Mouse (Mus musculus): Measurements from ENCODE around the gene 4930539E08Rik.

The 4930539E08Rik gene

GRCm38 (mm10) chr17:28896095-28896780, 18.9 kb downstream of the 4930539E08Rik start:
- in situ Hi-C loops (cut with MboI) = no loop called here

DNA sequence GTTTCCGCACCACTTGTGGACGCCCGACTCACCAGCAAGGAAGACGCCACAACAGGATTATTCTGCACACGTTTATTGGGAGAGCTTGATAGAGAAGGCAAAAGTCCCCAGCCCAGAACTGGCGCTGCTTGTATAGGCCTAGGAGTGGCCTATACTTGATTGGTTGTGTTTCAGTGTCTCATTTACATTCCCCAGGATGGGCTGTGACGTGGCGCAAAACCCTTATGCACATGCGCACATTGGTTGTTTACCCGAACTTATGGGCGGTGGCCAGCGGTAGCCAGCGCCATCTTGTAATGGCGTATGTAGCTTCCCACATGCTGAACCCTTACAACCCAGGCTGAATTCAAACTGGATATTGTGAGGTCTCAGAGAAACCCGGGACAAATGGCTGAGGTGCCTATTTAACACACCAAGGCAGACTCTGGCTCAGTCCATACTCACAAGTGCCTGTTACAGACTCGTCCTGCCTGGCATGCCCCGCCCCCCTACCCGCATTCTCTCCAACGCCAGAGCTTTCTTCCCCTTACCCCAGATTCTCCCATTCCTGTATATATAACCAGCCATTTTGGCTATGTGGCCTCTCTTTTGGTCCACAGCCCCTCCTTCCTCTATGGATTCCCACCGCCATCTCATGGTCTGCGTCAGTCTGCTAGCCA, 19.8 kb downstream of the 4930539E08Rik start:
- in situ Hi-C loops (cut with MboI) = no loop called here

DNA sequence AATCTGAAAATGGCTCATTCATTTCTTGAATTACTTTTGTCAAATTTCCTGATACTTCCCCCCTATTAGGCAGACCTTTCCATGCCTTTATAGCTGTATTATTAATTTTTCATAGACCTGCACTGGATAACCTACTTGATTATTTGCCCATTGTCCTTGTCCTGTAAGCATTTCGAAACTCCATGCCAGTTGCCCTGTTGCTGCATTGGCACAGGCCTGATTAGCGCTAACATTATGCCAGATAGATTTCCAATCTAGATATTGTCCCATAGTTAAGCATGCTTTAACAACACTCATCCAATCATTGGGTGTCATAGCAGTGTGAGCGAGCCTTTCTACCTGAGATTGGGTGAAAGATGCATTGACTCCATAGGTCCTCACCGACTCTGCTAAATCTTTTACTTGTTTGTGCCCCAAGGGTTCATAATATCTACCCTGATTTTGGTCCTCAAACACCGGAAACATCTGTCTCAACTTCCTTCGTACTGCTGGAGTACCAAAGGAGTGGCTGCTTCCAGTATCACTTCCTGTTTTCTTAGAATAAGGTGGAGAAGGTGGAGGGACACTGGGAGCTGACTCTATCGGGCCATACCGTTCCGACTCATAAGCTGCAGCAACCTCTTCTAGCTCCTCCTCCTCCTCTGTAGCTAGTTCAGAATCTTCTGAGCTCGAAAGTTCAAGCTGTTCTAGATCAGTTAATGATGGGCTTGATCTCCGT, 20.9 kb downstream of the 4930539E08Rik start:
- in situ Hi-C loops (cut with MboI) = no loop called here

- in situ Hi-C loops (cut with MboI) = no loop called here
Measured at GRCm38 (mm10) chr17:28886266-28886665, 28.9 kb downstream of the 4930539E08Rik start.

GRCm38 (mm10) chr17:28885231-28885630, 29.9 kb downstream of the 4930539E08Rik start:
- in situ Hi-C loops (cut with MboI) = no loop called here

DNA sequence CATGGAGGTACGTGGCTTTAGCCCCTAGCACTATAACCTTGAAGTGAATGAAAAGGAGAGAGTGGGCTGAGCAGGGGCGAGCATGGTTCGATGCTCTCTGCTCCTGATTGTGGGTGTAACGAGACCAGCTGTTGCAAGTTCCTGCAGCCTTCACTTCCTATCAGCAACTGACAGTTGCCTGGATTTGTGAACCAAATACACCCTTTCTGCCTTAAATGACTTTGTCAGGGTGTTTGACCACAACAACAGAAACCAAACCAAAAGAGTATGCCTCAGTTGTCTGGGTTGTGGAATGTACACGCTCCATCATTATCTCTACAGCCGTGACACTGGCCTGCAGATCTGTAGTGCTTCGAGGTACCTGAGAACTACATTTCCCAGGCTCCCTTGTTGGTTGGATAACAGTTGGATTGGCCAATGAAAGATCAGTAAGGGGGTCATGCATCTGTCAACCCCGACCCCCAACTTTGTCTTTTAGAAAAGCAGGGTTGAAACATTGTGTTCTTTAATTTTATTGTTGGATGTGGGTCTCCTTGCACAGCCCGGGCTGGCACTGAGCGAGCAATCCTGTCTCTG, 31.1 kb downstream of the 4930539E08Rik start:
- in situ Hi-C loops (cut with MboI) = no loop called here

GRCm38 (mm10) chr17:28882810-28883209, 32.3 kb downstream of the 4930539E08Rik start:
- in situ Hi-C loops (cut with MboI) = no loop called here

DNA sequence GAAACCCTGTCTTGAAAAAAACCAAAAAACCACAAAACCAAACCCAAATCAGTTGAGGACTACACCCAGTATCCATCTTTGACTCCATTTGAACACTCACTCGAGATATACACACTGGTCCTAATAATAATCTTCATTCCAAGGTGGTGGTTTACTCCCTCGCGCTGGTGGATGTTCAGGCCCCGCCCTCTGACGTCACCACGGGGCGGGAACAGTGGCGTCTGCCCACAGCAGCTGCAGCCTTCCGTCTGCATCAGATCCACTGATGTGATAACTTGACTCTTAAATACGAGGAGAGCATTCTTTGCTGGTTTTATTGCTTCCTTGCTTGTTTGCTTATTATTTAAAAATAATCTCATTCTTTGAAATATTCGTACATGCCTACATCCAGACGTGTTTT, 32.8 kb downstream of the 4930539E08Rik start:
- in situ Hi-C loops (cut with MboI) = no loop called here

DNA sequence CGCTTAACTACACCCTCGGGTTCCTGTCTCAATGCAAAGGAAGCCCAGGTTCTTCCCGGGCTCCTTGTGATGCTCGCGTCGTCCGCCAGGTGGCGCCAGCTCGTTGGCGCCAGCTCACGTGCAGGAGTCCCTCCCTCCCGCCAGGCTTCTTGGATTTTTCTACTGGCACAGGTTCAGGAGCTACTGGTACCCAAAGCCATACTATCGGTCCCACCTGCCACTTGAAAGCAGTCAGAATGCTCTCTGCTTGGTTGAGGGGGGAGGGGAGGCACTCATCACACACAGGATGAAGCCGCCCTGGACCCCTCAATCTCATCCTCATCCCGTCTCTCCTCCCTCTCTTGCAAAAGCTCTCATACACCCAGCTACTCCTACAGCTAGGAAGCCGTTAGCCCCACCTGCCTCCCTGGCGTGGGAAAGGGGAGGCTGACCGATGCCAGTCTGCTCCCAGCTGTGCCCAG, 35.2 kb downstream of the 4930539E08Rik start:
- in situ Hi-C loops (cut with MboI) = no loop called here

GRCm38 (mm10) chr17:28876821-28877220, 38.3 kb downstream of the 4930539E08Rik start:
- in situ Hi-C loops (cut with MboI) = no loop called here

DNA sequence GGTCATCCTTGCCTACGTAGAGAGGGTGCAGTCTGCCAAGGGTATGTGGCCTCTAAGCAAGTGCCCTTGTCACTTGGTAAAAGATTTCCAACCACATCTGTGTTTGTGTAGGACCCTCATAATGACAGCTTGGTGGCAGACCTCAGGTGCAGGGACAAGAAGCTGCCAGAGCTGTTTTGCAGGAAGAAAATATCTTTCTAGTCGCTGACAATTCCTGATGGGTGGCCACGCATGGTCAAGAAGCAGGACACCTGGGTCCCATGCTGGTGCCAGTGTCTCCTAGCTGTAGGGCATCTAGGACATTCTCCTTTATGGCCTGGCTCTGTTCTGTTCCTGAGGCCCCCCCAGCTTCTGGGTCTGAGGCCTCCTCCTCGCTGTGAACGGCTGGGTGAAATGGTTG, 38.8 kb downstream of the 4930539E08Rik start:
- in situ Hi-C loops (cut with MboI) = no loop called here

- in situ Hi-C loops (cut with MboI) = no loop called here
Measured at GRCm38 (mm10) chr17:28875316-28875715, 39.8 kb downstream of the 4930539E08Rik start.

DNA sequence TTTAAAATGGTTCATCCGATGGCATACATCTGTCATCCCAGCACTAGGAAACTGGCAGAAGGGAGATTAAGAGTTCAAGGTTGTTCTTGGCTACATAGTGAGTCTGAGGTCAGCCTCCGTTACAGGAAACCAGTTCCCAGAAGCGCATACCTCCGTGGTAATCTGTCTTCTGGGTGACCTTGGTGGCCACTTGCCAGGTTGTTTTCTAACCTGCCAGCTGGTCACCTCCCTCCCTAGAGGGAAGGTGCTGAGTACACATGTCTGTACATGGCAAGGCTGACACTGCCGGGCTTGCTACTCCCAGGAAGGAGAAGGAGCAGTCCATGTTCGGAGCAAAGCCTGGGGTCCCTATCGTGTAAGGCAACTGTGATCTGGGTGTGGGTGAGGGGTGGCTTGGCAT, 40.3 kb downstream of the 4930539E08Rik start:
- in situ Hi-C loops (cut with MboI) = no loop called here

- in situ Hi-C loops (cut with MboI) = no loop called here
Measured at GRCm38 (mm10) chr17:28874216-28874615, 40.9 kb downstream of the 4930539E08Rik start.

DNA sequence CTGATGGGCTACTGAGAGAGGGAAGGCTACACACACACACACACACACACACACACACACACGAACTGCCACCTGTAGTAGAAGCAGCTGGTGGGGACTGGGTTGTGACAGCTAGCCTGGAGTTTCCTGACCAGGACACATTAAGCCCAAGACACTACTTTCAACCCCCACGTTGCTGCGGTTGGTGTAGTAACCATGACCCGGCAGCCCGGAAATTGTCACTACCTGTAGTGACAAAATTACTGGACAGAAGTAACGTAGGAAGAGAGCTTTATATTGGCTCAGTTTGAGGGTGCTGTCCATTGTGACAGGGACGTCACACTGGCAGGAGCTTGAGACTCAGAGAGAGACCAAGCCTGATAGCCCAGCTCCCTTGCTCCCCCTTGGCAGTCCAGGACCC, 42.8 kb downstream of the 4930539E08Rik start:
- in situ Hi-C loops (cut with MboI) = no loop called here

- in situ Hi-C loops (cut with MboI) = no loop called here
Measured at GRCm38 (mm10) chr17:28871831-28872230, 43.3 kb downstream of the 4930539E08Rik start.

GRCm38 (mm10) chr17:28870435-28870834, 44.7 kb downstream of the 4930539E08Rik start:
- in situ Hi-C loops (cut with MboI) = no loop called here

GRCm38 (mm10) chr17:28869412-28870110, 45.6 kb downstream of the 4930539E08Rik start:
- in situ Hi-C loops (cut with MboI) = no loop called here

GRCm38 (mm10) chr17:28867381-28867780, 47.7 kb downstream of the 4930539E08Rik start:
- in situ Hi-C loops (cut with MboI) = no loop called here

- in situ Hi-C loops (cut with MboI) = no loop called here
Measured at GRCm38 (mm10) chr17:28866921-28867320, 48.2 kb downstream of the 4930539E08Rik start.

DNA sequence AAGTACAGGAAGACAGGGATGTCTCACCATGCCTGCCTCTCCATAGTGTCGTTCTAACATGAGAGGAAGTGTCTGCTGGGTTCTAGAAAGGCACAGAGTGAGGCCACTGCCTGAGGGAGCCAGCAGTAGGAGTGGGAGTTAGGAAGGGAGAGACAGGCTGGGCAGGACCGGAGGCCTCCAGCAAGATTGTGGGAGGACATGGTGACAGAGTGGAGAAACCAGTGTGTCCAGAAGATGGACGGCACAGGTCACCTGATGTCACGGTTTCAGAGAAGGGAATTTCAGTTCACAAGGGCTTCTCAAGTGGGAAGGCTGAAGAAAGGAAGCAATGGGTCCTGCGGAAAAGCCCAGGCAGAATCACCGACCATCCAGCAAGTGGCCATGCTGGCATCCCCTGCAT, 50.7 kb downstream of the 4930539E08Rik start:
- in situ Hi-C loops (cut with MboI) = no loop called here

- in situ Hi-C loops (cut with MboI) = no loop called here
Measured at GRCm38 (mm10) chr17:28863926-28864325, 51.2 kb downstream of the 4930539E08Rik start.

Measured in mature B cell (primary cell).